Mouse (Mus musculus) c-Kit-positive CD71-positive TER-119-positive erythroid progenitor cells, embryonic 14.5 days (primary cell): ENCODE measurements around the gene Zfp160.
A peak's percentile ranks its signal among the peaks of the same experiment; 100 is the strongest.
"Not testable (repeated sequence)": the region's sequence is repeated elsewhere in the genome, so short reads cannot be mapped to it uniquely, and the experiment has no call there.

ENCODE experiments used
- DNase-seq: peaks from one replicate; pipeline ENCODE4 v3.0.0-alpha.2; 2013; ENCODE audit warnings: low spot score

Gene Zfp160

DNA sequence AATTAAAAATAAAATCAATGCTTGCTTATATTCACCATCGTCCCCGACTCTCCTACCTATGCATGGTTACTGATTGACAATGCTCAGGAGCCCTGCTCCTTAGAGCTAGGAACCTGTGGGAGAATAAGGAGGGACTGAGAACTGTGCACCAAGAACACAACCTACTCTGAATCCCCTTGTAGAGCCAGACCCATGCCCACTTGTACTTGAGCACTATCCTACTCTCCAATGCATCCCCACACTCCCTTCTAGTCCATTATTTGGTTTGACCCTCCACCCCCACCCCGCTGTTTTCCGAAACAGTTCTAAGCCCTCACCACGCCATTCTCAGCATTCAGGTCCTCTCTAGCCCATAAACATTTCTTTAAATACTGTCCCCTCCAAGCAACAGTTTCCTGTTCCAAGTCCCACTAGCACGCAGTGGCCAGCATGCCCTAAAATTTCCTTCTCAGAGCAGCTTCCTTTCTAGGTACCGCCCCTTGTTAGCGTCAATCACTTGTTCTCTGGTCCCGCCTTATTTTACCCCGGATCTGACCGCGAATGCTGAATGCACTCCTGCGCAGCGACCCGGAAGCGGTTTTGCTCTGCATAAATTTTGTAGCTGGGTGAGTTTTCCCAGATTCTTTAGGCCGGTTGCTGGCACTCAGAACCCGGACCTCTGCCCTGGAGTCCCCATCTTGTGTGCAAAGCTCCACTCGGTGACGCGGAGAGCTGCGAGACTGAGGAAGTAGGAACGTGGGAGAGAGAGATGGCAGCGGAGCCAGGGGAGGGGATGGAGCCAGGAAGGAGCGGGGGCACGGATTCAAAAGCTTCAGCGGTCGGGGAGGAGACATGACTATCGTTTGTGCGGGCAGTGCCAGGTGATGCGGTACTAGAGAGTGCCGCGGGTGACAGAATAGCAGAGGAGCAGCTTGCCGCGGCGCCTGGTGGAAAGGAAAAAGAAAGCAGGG lies at the start of gene Zfp160:
Zfp160 (plus strand) TSS at position 522 of the 950 bp plus-strand sequence.
- DNase-seq: peak; percentile 83

DNA sequence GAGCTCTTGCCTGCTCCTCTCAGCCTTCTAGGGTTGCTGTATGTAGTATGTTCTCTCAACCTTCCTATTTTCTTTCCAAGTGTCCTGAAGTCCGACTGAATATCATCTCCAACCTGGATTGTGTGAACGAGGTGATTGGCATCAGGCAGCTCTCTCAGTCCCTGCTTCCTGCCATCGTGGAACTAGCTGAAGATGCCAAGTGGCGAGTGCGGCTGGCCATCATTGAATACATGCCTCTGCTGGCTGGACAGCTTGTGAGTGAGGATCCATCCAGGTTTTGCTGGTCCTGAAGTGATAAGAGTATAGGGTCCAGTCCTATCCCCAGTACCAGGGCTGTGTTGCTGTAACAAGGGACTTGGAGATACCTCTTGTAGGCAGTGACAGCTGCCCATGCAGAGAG lies 48.3 kb upstream of the Zfp160 start:
- DNase-seq: no peak

DNA sequence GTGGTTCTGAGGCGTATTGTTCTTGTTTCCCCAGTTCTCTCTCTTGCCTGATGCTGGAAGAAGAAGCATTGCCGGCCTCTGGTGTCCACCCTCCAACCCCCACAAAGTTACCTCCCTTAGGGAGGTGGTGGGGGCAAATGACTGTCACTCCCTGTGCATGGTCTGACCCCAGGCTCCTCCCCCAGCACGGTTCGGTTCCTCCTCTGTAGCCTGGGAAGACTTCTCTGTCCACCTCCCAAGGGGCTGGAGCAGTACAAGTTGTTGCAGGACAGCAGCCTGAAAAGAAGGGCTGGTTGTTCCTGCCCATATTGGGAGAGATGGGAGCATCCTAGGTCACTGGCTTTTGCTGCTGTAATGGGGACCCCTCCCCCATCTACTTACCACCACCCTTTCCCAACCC lies 43.3 kb upstream of the Zfp160 start:
- DNase-seq: no peak

DNA sequence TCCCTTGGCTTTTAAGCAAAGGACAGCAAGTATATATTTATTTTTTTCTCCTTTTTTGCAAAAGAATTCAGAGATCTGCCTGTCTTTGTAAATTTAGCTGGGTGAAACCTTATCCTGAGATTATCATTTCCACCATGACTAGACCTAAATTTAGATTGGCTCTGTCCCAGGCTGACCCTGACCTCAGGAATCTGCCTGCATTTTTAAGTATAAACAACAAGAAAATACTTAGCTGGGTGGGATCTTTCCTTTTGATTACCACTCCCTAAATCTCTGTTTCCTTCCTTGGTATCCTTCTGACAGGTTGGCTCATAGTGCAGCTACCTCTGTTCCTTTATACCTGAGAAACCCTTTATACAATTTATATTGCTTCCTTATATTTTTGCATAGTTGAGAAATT lies 42.0 kb upstream of the Zfp160 start:
- no peak for DNase-seq

DNA sequence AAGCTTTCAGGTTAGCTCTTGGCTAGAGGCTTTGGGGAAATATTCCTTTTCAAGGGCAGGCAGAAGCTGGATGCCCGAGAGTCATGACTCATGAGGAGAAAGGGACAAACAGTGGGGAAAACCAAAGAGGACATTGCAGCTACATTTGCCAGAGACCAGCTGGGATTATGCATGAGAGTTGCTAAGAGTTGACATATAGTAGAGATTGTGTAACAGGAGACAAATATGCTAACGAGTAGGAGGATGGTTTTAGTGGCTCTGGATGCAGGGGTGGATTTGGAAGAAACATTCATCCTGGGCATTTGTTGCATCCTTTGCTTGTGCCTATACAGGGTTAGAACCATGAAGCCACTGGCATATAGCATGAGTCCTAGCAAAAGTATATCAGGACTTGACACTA lies 15.0 kb upstream of the Zfp160 start:
- no peak for DNase-seq

DNA sequence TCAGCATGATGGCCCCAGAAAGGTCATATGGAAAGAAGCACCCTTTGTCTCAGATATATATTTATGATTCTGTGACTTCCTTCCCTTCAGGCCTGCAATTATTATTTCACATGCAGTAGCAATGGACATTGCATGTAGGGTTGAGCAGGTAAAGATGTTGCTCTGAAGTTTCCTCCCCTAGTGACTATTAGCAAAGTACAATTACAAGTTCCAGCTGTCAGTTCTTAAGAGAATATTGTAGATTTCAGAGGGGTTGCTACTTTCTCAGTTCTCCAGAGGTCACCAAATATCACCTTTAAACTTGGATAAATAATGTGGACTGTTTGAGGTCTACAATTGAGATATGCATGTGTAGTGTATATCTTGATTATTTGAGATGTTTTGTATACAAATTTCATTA lies 12.3 kb upstream of the Zfp160 start, which contains the start of gene Vmn1r233:
Vmn1r233 (minus strand) TSS at position 101 of the 400 bp plus-strand sequence.
- no peak for DNase-seq

DNA sequence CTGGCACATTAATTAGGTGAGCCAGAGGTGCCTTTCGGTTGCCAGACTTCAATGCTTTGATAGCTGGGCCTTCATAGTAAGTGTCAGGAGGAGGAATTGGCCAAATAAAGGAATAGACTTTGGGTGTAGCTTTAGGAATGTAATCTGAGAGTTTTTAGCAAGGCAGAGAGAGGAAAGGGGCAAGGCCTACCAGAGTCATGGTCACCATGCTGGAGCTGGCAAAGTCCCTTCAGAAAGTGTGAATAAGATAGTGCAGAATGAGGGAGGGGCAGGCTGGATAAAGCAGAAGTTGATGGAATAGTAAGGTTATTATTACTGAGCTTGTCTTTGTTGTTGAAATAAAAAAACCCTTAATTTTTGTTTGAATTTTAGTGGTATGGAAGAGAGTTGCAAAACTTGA lies 1.0 kb downstream of the Zfp160 start:
- no peak for DNase-seq

DNA sequence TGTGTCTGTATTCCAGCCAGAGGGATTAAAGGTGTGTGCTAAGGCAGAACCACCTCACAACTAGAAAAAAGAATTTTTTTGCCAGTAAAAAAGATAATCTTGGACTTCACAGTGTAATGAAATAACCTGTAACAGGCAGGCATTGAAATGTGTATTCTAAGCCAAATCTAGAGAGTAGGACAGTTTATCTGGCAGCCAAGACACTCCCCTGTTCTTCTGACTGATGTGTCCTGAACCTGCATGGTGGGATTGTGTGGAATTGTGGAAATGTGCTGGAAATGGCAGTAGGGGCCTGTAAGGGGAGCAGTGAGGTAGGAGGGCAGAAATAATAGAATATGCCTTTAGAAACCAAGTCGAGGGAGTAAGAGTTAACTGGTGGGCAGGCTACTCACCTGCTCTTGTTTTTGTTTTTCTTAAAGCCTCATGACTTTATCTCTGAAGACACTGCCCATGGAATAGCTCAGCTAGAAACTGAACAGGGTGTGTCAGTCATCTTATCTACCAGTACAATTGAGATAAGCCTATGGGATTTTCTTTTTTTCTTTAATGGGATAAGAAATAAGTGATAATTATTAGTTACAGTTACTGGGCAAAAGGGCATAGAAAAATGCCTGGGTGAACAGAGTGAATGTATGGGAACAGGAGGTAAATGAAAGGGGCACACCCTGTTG lies 9.8 kb downstream of the Zfp160 start:
- DNase-seq: peak; percentile 15

DNA sequence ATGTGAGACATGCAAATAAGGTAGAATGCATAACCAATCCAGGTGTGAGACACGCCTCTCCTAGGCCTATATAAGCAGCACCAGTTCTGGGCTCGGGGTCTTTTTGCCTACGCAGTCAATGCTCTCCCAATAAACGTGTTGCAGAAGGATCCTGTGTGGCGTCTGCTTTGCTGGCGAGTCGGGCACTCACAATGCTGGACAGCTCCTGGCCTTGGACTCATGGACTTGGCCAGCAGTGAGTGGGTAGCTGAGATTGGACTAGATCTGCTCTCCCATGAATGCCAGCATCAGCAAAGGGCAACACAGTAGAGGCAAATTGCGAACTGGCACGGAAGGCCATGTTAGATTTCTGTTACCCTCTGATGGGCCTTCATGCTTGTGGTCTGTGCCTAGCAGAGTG lies 39.3 kb downstream of the Zfp160 start:
- not testable (repeated sequence) for DNase-seq

DNA sequence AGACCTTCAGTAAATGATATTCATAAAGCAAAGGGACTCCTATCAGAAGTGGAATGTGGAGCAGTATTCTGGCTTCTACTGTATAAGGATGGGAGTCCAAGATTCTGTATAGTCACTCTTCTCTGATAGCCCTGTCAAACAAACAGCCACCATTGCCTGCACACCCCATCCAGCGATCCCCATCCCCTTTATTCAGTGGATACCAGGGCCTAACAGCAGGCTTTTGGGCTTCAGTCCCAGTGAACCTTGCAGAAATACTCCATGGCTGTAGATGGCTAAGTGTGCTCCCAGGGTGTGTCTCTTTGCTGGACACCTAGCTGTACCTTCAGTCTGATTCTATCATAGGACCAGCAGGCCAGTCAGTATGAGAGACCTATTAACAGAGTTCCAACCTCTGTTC lies 42.2 kb downstream of the Zfp160 start:
- DNase-seq: no peak

DNA sequence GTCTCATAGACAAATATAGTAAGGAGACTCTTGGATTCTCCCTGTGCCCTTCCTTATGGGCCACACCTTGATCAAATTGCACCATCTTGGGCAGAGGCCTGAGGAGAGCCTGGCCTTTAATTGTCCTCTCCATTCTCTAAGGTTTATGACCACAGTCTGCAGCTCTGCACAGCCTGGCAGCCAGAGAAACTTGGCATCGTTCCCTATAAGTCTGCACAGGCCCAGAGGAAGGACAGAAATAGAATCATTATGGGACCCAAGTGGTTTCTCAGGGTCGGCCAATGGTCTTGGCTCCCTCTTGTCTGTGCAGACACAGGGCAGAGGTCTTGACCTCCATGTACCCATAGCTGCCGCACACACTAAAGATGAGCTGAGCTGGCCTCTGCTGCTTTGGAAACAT lies 42.6 kb downstream of the Zfp160 start:
- DNase-seq: not testable (repeated sequence)

DNA sequence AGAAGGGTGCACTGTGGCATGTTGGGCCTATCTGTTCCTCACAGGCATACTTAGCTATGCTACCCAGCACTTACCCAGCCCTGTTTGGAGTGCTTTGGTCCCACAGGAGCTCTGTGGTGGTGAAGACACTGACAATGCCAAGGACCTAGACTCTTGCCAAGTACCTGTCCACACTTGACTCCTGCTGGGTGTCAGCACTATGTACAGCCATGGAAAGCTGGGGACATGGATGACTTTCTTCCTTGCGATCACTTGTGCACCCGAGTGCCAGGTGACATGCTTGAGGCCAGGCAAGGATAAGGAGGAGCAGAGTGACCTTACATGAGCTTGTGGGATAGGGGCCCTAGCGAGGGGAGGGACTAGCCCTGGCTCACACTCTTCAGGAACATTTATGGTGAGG lies 43.2 kb downstream of the Zfp160 start:
- not testable (repeated sequence) for DNase-seq

DNA sequence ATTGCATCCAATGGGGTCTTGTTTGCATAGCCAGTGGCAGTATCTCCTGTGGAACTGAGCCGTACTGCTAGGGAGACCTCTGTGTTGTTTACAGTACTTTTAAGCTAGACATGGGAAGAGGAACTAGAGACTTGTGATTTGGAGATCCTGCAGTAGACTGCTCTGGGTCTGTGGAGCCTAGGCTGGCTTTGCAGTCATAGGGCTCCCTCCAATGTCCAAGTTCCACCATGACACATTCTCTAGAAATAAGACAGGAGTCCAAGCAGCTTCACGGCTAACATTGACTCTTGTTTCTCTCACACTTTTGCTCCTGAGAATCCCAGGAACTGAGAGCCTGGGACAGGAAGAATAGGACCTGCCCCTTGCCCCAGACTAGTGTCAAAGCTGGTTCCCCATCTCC lies 44.6 kb downstream of the Zfp160 start:
- DNase-seq: no peak

DNA sequence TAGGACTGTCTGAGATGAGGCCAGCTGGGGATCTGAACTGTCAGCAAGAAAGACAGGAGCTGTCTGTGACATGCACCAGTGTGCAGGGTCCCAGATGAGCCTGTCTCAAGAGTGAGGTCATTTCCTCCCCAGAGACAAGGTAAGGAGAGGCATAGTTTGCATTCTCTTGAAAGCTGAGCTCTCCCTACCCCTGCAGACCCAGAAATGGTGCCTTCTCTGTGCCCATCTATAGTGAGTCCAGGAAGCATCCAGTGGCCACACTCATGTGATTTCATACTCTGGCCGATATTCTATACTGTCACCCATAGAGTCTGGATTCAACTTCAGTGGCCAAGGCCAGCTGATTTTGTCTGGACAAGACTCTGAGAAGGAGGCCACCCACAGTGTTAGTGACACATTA lies 46.4 kb downstream of the Zfp160 start:
- not testable (repeated sequence) for DNase-seq

DNA sequence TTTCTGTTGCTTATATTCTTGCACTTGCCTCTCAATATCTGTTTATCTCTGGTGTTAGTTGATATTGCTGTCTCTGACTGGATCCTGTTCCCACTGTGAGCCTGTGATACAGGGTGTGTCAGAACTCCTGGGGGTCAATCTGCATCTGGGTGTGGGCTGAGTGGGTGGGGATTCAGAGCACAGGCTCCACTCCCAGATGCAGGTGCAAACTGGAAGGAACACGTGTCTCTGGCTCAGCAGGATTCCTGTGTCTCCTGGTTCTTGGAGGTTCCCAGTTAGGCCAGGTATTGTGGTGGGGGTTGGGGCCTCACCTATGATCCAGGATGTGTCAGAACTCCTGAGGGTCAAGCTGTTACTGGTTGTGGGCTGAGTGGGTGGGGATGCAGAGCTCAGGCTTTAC lies 56.8 kb downstream of the Zfp160 start:
- DNase-seq: no peak

DNA sequence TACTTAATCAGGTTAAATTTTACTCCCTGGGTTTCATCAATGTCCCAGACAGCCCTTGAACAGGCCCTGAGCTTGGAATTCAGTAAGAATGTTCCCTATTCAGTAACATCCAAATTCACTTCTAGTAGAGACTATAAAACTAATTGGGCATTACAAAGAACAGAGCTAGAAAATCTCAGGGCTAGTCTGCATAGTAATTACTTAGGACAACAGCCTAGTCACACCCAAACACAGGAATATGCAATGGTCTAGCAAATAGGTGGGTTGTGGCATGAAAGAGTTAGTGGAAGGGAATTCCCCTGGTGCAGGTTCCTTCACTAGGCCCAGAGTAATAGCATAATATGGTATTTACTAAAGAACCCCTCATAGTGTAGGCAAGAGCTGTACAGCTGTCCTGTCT lies 58.3 kb downstream of the Zfp160 start:
- no peak for DNase-seq

DNA sequence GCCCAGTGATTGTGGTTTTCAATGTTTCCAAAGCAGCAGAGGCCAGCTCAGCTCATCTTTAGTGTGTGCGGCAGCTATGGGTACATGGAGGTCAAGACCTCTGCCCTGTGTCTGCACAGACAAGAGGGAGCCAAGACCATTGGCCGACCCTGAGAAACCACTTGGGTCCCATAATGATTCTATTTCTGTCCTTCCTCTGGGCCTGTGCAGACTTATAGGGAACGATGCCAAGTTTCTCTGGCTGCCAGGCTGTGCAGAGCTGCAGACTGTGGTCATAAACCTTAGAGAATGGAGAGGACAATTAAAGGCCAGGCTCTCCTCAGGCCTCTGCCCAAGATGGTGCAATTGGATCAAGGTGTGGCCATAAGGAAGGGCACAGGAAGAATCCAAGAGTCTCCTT lies 60.7 kb downstream of the Zfp160 start:
- DNase-seq: not testable (repeated sequence)

DNA sequence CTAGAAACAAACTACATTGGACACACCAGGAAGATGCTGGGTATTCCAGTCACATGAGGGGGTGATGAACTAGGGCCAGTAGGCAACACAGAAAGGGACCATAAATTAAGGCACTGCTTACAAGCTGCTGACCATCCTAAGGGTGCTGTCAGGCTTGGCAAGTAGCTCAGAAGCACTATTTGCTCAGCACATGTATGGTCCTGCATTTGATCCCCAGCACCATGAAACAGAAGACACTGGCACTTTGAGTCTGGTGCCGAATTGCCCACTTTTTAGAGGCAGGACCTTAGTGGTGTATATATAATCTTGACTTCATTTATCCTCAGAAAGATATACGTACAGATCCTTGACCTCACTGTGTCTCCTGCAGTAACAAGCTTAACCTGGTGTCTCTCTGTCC lies 62.3 kb downstream of the Zfp160 start:
- not testable (repeated sequence) for DNase-seq
